Mouse (Mus musculus) embryonic fibroblast, embryonic 13.5 days (primary cell): ENCODE measurements around the gene Spata13.

Experiments used
- CTCF ChIP-seq: IDR thresholded peaks from 2 replicates; pipeline ENCODE4 v1.5.1; 2011; ENCODE audit warnings: mild to moderate bottlenecking, control low read depth, low read length, moderate library complexity, borderline replicate concordance; ENCODE audit not compliant: insufficient read depth
- POLR2A ChIP-seq: IDR thresholded peaks from 2 replicates; pipeline ENCODE4 v1.6.1; 2011; ENCODE audit warnings: low read depth, mild to moderate bottlenecking, control low read depth, low read length, moderate library complexity

- no peak for TF ChIP-seq CTCF
- TF ChIP-seq POLR2A, result no peak
Observed at GRCm38 (mm10) chr14:60697351-60697750, 63.5 kb downstream of the Spata13 start.
